9 mouse cellular contexts compared by ENCODE assay signal in the genomic region with DNA sequence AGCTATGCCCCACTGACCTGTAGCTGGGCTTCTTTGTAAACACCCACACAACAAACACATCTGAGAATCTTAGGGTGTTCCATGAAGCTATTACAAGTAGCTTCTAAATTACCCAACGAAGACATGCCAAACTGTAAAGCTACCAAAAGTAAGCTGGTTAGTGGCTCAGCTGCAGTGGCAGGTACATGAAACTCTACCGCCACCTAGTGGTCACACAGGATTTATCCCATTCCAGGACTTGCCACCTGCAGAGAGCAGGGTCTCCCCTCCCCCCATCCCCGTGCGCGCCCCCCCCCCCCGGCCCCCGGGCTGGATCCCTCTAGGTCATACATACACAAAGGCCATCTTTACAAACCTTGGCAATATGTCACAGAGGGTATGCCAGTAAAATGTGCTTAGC.
DNase-seq lines count a peak whose midpoint lies in the region; ATAC-seq and TF ChIP-seq lines count a peak whose summit lies in the region.
"Had no signal": no experiment of that assay in that cellular context is flagged by ENCODE, and none has a peak within 500 bp of the region (broad histone marks: within the 10 kb centered on the region; RNA-seq: fewer than 3 reads in every experiment).

No protein-coding gene starts in this region.

- 7% methylated on average over 5 of the region's 7 CpGs for WGBS in kidney, embryonic 14.5 days
- 2% methylated on average over 7 of the region's 7 CpGs for WGBS in bone marrow, adult 2 months
- 4% methylated on average over 7 of the region's 7 CpGs for WGBS in hindbrain, embryonic 12.5 days
- WGBS in midbrain, embryonic 15.5 days = 4% methylated on average over 5 of the region's 7 CpGs

- H3K27ac ChIP-seq in kidney, embryonic 14.5 days (ENCODE audit: low read depth, low read length) = no peak overlapping the region
- H3K27ac ChIP-seq in bone marrow, adult 2 months (ENCODE audit: control insufficient read depth, insufficient read depth, low read depth, low read length, poor library complexity) = no peak overlapping the region
- no peak overlapping the region for H3K27ac ChIP-seq in hindbrain, embryonic 12.5 days
- H3K27ac ChIP-seq in midbrain, embryonic 15.5 days = no peak overlapping the region

- no peaks in the 10 kb centered on the region for H3K4me1 ChIP-seq in kidney, embryonic 14.5 days (ENCODE audit: control insufficient read depth, insufficient read depth, low read length)
- peaks cover 10% of the 10 kb centered on the region for H3K4me1 ChIP-seq in bone marrow, adult 2 months (ENCODE audit: control insufficient read depth, insufficient read depth, low read length)
- H3K4me1 ChIP-seq in hindbrain, embryonic 12.5 days = peaks cover 14% of the 10 kb centered on the region
- peaks cover 11% of the 10 kb centered on the region for H3K4me1 ChIP-seq in midbrain, embryonic 15.5 days

- peak; percentile 65 for DNase-seq in kidney, adult 18-20 months
- DNase-seq in left cerebral cortex, postnatal 10 days (ENCODE audit: extremely low spot score in 1 of 2, low spot score in 2 of 2) = peak; percentile 70 to 82
- peak; percentile 81 for DNase-seq in splenic B cell, adult 2 months (ENCODE audit: low read depth, low spot score)

- H3K9me3 ChIP-seq in kidney, embryonic 14.5 days (ENCODE audit: control insufficient read depth, low read length) = no peaks in the 10 kb centered on the region
- no peaks in the 10 kb centered on the region for H3K9me3 ChIP-seq in hindbrain, embryonic 12.5 days (replicated peaks)
- H3K9me3 ChIP-seq in midbrain, embryonic 15.5 days = no peaks in the 10 kb centered on the region
- H3K9me3 ChIP-seq: embryonic facial prominence, embryonic 12.5 days had no signal

- intact Hi-C loops in left cerebral cortex, postnatal 10 days (cut with DNase I) = loop anchor here (10.0 kb wide), 1 partner anchor 881 kb away; no protein-coding TSS in a partner anchor

- peak; percentile 77 for TF ChIP-seq CTCF in bone marrow, adult 2 months (IDR thresholded peaks at IDR 0.05; ENCODE audit: control insufficient read depth, insufficient read depth, low read length)

- no peaks in the 10 kb centered on the region for H3K27me3 ChIP-seq in kidney, embryonic 14.5 days (ENCODE audit: control insufficient read depth, insufficient read depth, low read length)
- no peaks in the 10 kb centered on the region for H3K27me3 ChIP-seq in hindbrain, embryonic 12.5 days
- H3K27me3 ChIP-seq in midbrain, embryonic 15.5 days (replicated peaks) = no peaks in the 10 kb centered on the region; the same call in 1 of the 2 replicates
- no peaks in the 10 kb centered on the region for H3K27me3 ChIP-seq in splenic B cell, adult 2 months (ENCODE audit: control insufficient read depth, insufficient read depth, low read length, poor library complexity, severe bottlenecking)
- H3K27me3 ChIP-seq: embryonic facial prominence, embryonic 12.5 days had no signal

- H3K36me3 ChIP-seq in kidney, embryonic 14.5 days (ENCODE audit: control insufficient read depth, insufficient read depth, low read length) = no peaks in the 10 kb centered on the region
- H3K36me3 ChIP-seq in hindbrain, embryonic 12.5 days = no peaks in the 10 kb centered on the region
- no peaks in the 10 kb centered on the region for H3K36me3 ChIP-seq in midbrain, embryonic 15.5 days (replicated peaks)
- no peaks in the 10 kb centered on the region for H3K36me3 ChIP-seq in splenic B cell, adult 2 months (ENCODE audit: control insufficient read depth, insufficient read depth, low read length, poor library complexity, severe bottlenecking)
- H3K36me3 ChIP-seq: embryonic facial prominence, embryonic 12.5 days had no signal

- ATAC-seq in kidney, embryonic 14.5 days (ENCODE audit: low FRiP score, low TSS enrichment) = no peak
- peak; percentile 51; the same call in 1 of the 2 replicates for ATAC-seq in erythroblast, adult 5-6 weeks (replicated peaks; ENCODE audit: low FRiP score, poor library complexity, severe bottlenecking)
- ATAC-seq in hindbrain, embryonic 12.5 days (ENCODE audit: low FRiP score) = 0 out of 2 replicates have a peak, but pooled peaks have one; percentile 17
- 0 out of 2 replicates have a peak, but pooled peaks have one; percentile 19 for ATAC-seq in midbrain, embryonic 15.5 days (replicated peaks)

- TF ChIP-seq POLR2A in bone marrow, adult 2 months (IDR thresholded peaks at IDR 0.05; ENCODE audit: borderline replicate concordance, control insufficient read depth, low read depth, low read length) = no peak

- H3K4me3 ChIP-seq in kidney, embryonic 14.5 days (ENCODE audit: low read length) = no peak overlapping the region
- no peak overlapping the region for H3K4me3 ChIP-seq in bone marrow, adult 2 months (replicated peaks; ENCODE audit: control insufficient read depth, low read depth, low read length)
- H3K4me3 ChIP-seq in hindbrain, embryonic 12.5 days = no peak overlapping the region
- H3K4me3 ChIP-seq in midbrain, embryonic 15.5 days = no peak overlapping the region
- H3K4me3 ChIP-seq: embryonic facial prominence, embryonic 12.5 days had no signal

- no peak overlapping the region for H3K4me2 ChIP-seq in kidney, embryonic 14.5 days (replicated peaks; ENCODE audit: low read depth, low read length)
- H3K4me2 ChIP-seq in hindbrain, embryonic 12.5 days (replicated peaks) = no peak overlapping the region
- no peak overlapping the region for H3K4me2 ChIP-seq in midbrain, embryonic 15.5 days
- H3K4me2 ChIP-seq: embryonic facial prominence, embryonic 12.5 days had no signal

- H3K9ac ChIP-seq in kidney, embryonic 14.5 days (ENCODE audit: low read depth, low read length) = no peak overlapping the region
- H3K9ac ChIP-seq in hindbrain, embryonic 12.5 days = no peak overlapping the region
- no peak overlapping the region for H3K9ac ChIP-seq in midbrain, embryonic 15.5 days
- H3K9ac ChIP-seq: embryonic facial prominence, embryonic 12.5 days had no signal
